Mouse (Mus musculus): ENCODE measurements around the gene Sp140.
"Not testable (repeated sequence)": the region's sequence is repeated elsewhere in the genome, so short reads cannot be mapped to it uniquely, and the experiment has no call there.

GRCm38 (mm10) chr1:85598271-85599012 lies 1.7 kb upstream of the Sp140 start, which contains the start of gene Sp110:
- TF ChIP-seq CTCF (IDR thresholded peaks at IDR 0.05; ENCODE audit: control insufficient read depth, insufficient read depth, insufficient replicate concordance, low read depth, low read length); POLR2A (IDR thresholded peaks at IDR 0.05; ENCODE audit: control insufficient read depth, low read depth, low read length): not testable (repeated sequence)
